Mouse (Mus musculus) MEL (cell line): ENCODE results near the gene Hoxb2. TPM values are rescaled to one million over a fixed set of nuclear protein-coding genes. Genes with fewer than 3 reads are reported as not detected.

Source experiments
- DNase-seq: peaks from one replicate; pipeline ENCODE4 v3.0.0; 2011; ENCODE audit warnings: low read depth, low spot score
- H3K27ac ChIP-seq: 2 replicates; pipeline ENCODE4 v1.5.1; 2012; ENCODE audit warnings: low read depth, mild to moderate bottlenecking, control low read depth, low read length, moderate library complexity; ENCODE audit not compliant: control insufficient read depth
- H3K27me3 ChIP-seq, 2 experiments: fragments of 150-350 bp in 1 of 2; sonication (generic) in 1 of 2; 2 replicates each; pipeline ENCODE4 v1.6.1; 2012; ENCODE audit warnings: low read length in 2 of 2, mild to moderate bottlenecking in 2 of 2, improper control_type of control experiment in 1 of 2, moderate library complexity in 1 of 2; ENCODE audit not compliant: insufficient read depth in 2 of 2, control insufficient read depth in 1 of 2
- H3K36me3 ChIP-seq, 2 experiments: 2 replicates each; pipeline ENCODE4 v1.6.1; 2012 to 2014; ENCODE audit warnings: low read length in 2 of 2, improper control_type of control experiment in 1 of 2, inconsistent platforms in 1 of 2, mild to moderate bottlenecking in 1 of 2; ENCODE audit not compliant: insufficient read depth in 2 of 2, control insufficient read depth in 1 of 2
- H3K4me1 ChIP-seq, 2 experiments: fragments of 150-350 bp in 1 of 2; sonication (generic) in 1 of 2; 2 replicates each; pipeline ENCODE4 v1.6.1; 2012; ENCODE audit warnings: low read length in 2 of 2, improper control_type of control experiment in 1 of 2, mild to moderate bottlenecking in 1 of 2; ENCODE audit not compliant: insufficient read depth in 2 of 2, control insufficient read depth in 1 of 2
- H3K4me3 ChIP-seq, 2 experiments: fragments of 150-350 bp in 1 of 2; sonication (generic) in 1 of 2; 2 replicates each; pipeline ENCODE4 v1.5.1; 2012; ENCODE audit warnings: low read depth in 2 of 2, low read length in 2 of 2, mild to moderate bottlenecking in 2 of 2, moderate library complexity in 2 of 2, control low read depth in 1 of 2, improper control_type of control experiment in 1 of 2; ENCODE audit not compliant: control insufficient read depth in 1 of 2, insufficient read depth in 1 of 2
- H3K79me2 ChIP-seq: 2 replicates; pipeline ENCODE4 v1.6.1; 2012; ENCODE audit warnings: mild to moderate bottlenecking, low read length, moderate library complexity; ENCODE audit not compliant: control insufficient read depth, poor library complexity, insufficient read depth
- H3K9ac ChIP-seq: 2 replicates; pipeline ENCODE4 v1.6.1; 2012; ENCODE audit warnings: low read depth, mild to moderate bottlenecking, control low read depth, low read length, moderate library complexity; ENCODE audit not compliant: control insufficient read depth, poor library complexity, severe bottlenecking
- H3K9me3 ChIP-seq: fragments of 150-350 bp; sonication (generic); replicated peaks from 2 replicates; pipeline ENCODE4 v1.6.1; 2012; ENCODE audit warnings: mild to moderate bottlenecking, low read length, improper control_type of control experiment, moderate library complexity; ENCODE audit not compliant: insufficient read depth
- BHLHE40 ChIP-seq: IDR thresholded peaks from 2 replicates; pipeline ENCODE4 v1.6.1; 2012; ENCODE audit warnings: low read depth, mild to moderate bottlenecking, inconsistent platforms, low read length, improper control_type of control experiment, borderline replicate concordance
- CHD1 ChIP-seq: IDR thresholded peaks from 2 replicates; pipeline ENCODE4 v1.6.1; 2012; ENCODE audit warnings: low read depth, mild to moderate bottlenecking, inconsistent platforms, low read length, improper control_type of control experiment
- CHD2 ChIP-seq: IDR thresholded peaks from 2 replicates; pipeline ENCODE4 v1.6.1; 2011; ENCODE audit warnings: low read length, improper control_type of control experiment
- EP300 ChIP-seq, 2 experiments: IDR thresholded peaks; 2 replicates each; pipeline ENCODE4 v1.6.1; 2011; ENCODE audit warnings: improper control_type of control experiment in 2 of 2, low read length in 2 of 2, low read depth in 1 of 2, mild to moderate bottlenecking in 1 of 2
- GABPA ChIP-seq: IDR thresholded peaks from 2 replicates; pipeline ENCODE4 v1.6.1; 2012; ENCODE audit warnings: low read depth, mild to moderate bottlenecking, inconsistent platforms, low read length, improper control_type of control experiment, moderate library complexity
- HCFC1 ChIP-seq: IDR thresholded peaks from 2 replicates; pipeline ENCODE4 v1.6.1; 2012; ENCODE audit warnings: low read depth, mild to moderate bottlenecking, inconsistent platforms, low read length, improper control_type of control experiment, moderate library complexity
- JUND ChIP-seq: IDR thresholded peaks from 2 replicates; pipeline ENCODE4 v1.6.1; 2011; ENCODE audit warnings: low read depth, mild to moderate bottlenecking, improper control_type of control experiment, low read length
- MAFK ChIP-seq: IDR thresholded peaks from 2 replicates; pipeline ENCODE4 v1.6.1; 2011; ENCODE audit warnings: low read depth, mild to moderate bottlenecking, low read length, improper control_type of control experiment, borderline replicate concordance
- MAZ ChIP-seq: IDR thresholded peaks from 2 replicates; pipeline ENCODE4 v1.6.1; 2012; ENCODE audit warnings: low read depth, mild to moderate bottlenecking, inconsistent platforms, low read length, improper control_type of control experiment
- MYC ChIP-seq: IDR thresholded peaks from 2 replicates; pipeline ENCODE4 v1.6.1; 2011; ENCODE audit warnings: low read depth, mild to moderate bottlenecking, low read length, improper control_type of control experiment, moderate library complexity
- NELFE ChIP-seq: IDR thresholded peaks from 2 replicates; pipeline ENCODE4 v1.6.1; 2011; ENCODE audit warnings: low read depth, low read length, improper control_type of control experiment
- NRF1 ChIP-seq: IDR thresholded peaks from 2 replicates; pipeline ENCODE4 v1.6.1; 2014; ENCODE audit warnings: low read depth, mild to moderate bottlenecking, inconsistent platforms, low read length, improper control_type of control experiment, moderate library complexity; ENCODE audit not compliant: poor library complexity, insufficient read depth, severe bottlenecking
- POLR2A ChIP-seq, 2 experiments: IDR thresholded peaks; 2 replicates each; pipeline ENCODE4 v1.6.1; 2011 to 2012; ENCODE audit warnings: low read length in 2 of 2, mild to moderate bottlenecking in 2 of 2, control low read depth in 1 of 2, improper control_type of control experiment in 1 of 2, low read depth in 1 of 2, moderate library complexity in 1 of 2; ENCODE audit not compliant: control insufficient read depth in 1 of 2, insufficient read depth in 1 of 2, poor library complexity in 1 of 2
- POLR2AphosphoS2 ChIP-seq: IDR thresholded peaks from 2 replicates; pipeline ENCODE4 v1.6.1; 2011; ENCODE audit warnings: low read length, improper control_type of control experiment
- POLR2AphosphoS5 ChIP-seq: IDR thresholded peaks from 2 replicates; pipeline ENCODE4 v1.6.1; 2012; ENCODE audit warnings: low read depth, borderline replicate concordance, mild to moderate bottlenecking, inconsistent platforms, low read length, moderate library complexity, mixed read lengths
- RCOR1 ChIP-seq: IDR thresholded peaks from 2 replicates; pipeline ENCODE4 v1.6.1; 2012; ENCODE audit warnings: low read depth, mild to moderate bottlenecking, inconsistent platforms, low read length, improper control_type of control experiment
- SIN3A ChIP-seq: IDR thresholded peaks from 2 replicates; pipeline ENCODE4 v1.6.1; 2012; ENCODE audit warnings: low read length, improper control_type of control experiment, inconsistent platforms
- SMC3 ChIP-seq: IDR thresholded peaks from 2 replicates; pipeline ENCODE4 v1.6.1; 2011; ENCODE audit warnings: low read depth, low read length, improper control_type of control experiment
- TAL1 ChIP-seq: IDR thresholded peaks from 2 replicates; pipeline ENCODE4 v1.6.1; 2012; ENCODE audit warnings: mild to moderate bottlenecking, inconsistent platforms, low read length, moderate library complexity, mixed read lengths
- TBP ChIP-seq: IDR thresholded peaks from 2 replicates; pipeline ENCODE4 v1.8.0; 2011; ENCODE audit warnings: low read depth, low read length, improper control_type of control experiment
- UBTF ChIP-seq: IDR thresholded peaks from 2 replicates; pipeline ENCODE4 v1.6.1; 2012; ENCODE audit warnings: low read depth, mild to moderate bottlenecking, inconsistent platforms, low read length, improper control_type of control experiment, moderate library complexity, borderline replicate concordance; ENCODE audit not compliant: insufficient read depth
- USF2 ChIP-seq, 2 experiments: IDR thresholded peaks; 2 replicates each; pipeline ENCODE4 v1.6.1; 2011 to 2012; ENCODE audit warnings: improper control_type of control experiment in 2 of 2, low read length in 2 of 2, borderline replicate concordance in 1 of 2, inconsistent platforms in 1 of 2, low read depth in 1 of 2, mild to moderate bottlenecking in 1 of 2; ENCODE audit not compliant: insufficient read depth in 1 of 2
- ZC3H11A ChIP-seq: IDR thresholded peaks from 2 replicates; pipeline ENCODE4 v1.6.1; 2012; ENCODE audit warnings: low read depth, mild to moderate bottlenecking, inconsistent platforms, low read length, improper control_type of control experiment
- polyA plus RNA-seq, 2 experiments: library from polyadenylated mRNA; stranded (reverse) in 1 of 2; unstranded in 1 of 2; fragments of >175 nt in 1 of 2; fragments of >200 nt in 1 of 2; gene quantifications; 2 replicates each; pipeline versions ENCODE4 v1.2.1 to v1.2.4; 2012; ENCODE audit warnings: low replicate concordance in 2 of 2, low read depth in 1 of 2; ENCODE audit not compliant: insufficient read length in 2 of 2, insufficient read depth in 1 of 2, missing spikeins in 1 of 2
- total RNA-seq: library from RNA; depleted of rRNA; stranded (reverse); fragments of 300-350 nt; gene quantifications from 2 replicates; pipeline ENCODE4 v1.2.3, GENCODE M21; 2012

Gene Hoxb2
- total and polyA plus RNA-seq, 3 experiments = not detected

DNA sequence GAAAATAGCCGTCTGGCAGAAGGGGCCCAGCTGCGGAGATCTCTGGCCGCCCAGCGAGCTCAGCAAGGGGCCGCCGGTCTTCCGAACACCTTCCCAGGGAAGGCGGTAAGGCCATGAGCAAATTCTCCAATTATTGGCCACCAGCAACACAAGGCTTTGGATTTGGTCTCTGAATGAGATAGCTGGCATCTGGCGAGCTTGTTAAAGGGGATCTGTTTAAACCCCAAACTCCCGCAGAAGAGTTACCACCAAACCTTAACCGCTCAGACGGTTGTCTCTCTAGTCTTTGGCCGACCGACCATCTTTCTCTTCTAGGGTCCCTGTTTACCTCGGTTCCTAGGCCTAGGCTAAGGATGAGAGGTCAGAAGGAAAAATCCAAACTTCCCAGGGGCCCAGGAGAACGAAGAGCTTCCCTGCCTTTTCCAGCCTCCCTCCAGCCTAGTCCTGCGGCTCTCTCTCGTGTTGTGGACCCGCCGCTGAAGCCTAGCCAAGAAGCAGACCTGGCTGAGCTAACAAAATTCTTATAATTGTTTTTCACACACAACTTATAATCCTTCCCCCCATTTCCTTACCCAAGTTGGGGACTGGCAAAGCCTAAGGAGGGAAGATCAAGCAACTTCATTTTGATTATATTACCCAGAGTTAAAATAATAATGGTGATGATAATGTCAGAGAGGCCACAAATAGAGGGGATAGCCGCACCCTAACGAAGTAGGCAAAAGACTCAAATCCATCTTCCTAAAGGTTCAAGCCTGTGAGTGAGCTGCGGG is 47.8 kb upstream of the Hoxb2 start:
- TF ChIP-seq BHLHE40 (no peak), TAL1 (no peak), CHD2 (no peak), POLR2A (IDR thresholded peaks at IDR 0.05; ENCODE audit: control insufficient read depth in 1 of 2, insufficient read depth in 1 of 2, low read depth in 1 of 2, low read length in 2 of 2, poor library complexity in 1 of 2) (no peak), USF2 (IDR thresholded peaks at IDR 0.05; ENCODE audit: borderline replicate concordance in 1 of 2, insufficient read depth in 1 of 2, low read depth in 1 of 2, low read length in 2 of 2) (no peak), EP300 (IDR thresholded peaks at IDR 0.05; ENCODE audit: low read depth in 1 of 2, low read length in 2 of 2) (no peak), HCFC1 (no peak), JUND (no peak), MAFK (no peak), RCOR1 (no peak), TBP (no peak), UBTF (no peak), POLR2AphosphoS2 (no peak), NELFE (no peak), MAZ (no peak), NRF1 (no peak)
- H3K79me2 ChIP-seq = no peaks in the 10 kb centered on the region
- H3K36me3 ChIP-seq = no peaks in the 10 kb centered on the region
- H3K4me1 ChIP-seq = no peaks in the 10 kb centered on the region
- H3K9me3 ChIP-seq = no peaks in the 10 kb centered on the region
- H3K9ac ChIP-seq = no peak overlapping the region
- no peak for DNase-seq
- H3K27ac ChIP-seq = no peak overlapping the region
- no peak overlapping the region for H3K4me3 ChIP-seq
- peaks cover 0 to 4% of the 10 kb centered on the region in 2 experiments; a peak in 3 of 4 replicates for H3K27me3 ChIP-seq

DNA sequence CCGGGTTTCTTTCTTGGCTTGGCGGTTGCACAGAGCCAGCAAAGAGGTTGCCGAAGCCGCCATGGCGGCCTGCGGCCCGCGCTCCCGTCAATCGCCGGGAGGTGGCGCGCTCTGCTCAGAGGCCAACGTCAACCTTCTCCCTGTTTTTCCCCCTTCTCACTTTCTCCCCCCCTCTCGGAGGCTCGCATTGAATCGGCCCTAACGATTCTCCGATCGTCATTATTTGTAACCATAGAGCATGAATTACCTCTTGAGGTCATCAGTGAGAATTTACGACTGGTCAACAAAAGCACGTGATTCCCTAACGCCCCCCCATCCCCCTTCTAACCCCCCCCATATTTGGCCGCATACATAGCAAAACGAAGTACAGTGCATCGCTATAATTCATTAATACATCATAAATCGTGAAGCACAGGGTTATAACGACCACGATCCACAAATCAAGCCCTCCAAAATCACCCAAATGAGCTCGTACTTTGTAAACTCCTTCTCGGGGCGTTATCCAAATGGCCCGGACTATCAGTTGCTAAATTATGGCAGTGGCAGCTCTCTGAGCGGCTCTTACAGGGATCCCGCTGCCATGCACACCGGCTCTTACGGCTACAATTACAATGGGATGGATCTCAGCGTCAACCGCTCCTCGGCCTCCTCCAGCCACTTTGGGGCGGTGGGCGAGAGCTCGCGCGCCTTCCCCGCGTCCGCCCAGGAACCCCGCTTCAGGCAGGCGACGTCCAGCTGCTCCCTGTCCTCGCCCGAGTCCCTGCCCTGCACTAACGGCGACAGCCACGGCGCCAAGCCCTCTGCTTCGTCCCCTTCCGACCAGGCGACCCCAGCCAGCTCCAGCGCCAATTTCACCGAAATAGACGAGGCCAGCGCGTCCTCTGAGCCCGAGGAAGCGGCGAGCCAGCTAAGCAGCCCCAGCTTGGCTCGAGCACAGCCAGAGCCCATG is 46.9 kb upstream of the Hoxb2 start, which contains the start of gene Hoxb5:
Hoxb5 (plus strand) TSS at position 186 of the 949 bp plus-strand sequence.
- H3K9ac ChIP-seq = no peak within 1 kb of the TSS
- no peaks in the 10 kb centered on the region for H3K79me2 ChIP-seq
- no peak within 1 kb of the TSS for H3K27ac ChIP-seq
- H3K4me3 ChIP-seq = no peak within 1 kb of the TSS
- no peaks in the 10 kb centered on the region for H3K4me1 ChIP-seq
- peaks cover 0 to 2% of the 10 kb centered on the region in 2 experiments; a peak in 1 of 4 replicates for H3K27me3 ChIP-seq
- no peaks in the 10 kb centered on the region for H3K36me3 ChIP-seq
- no peaks in the 10 kb centered on the region for H3K9me3 ChIP-seq
- DNase-seq = no peak
- TF ChIP-seq POLR2AphosphoS5 (no peak), TBP (no peak), MYC (no peak), SMC3 (no peak), POLR2AphosphoS2 (no peak), CHD1 (no peak), NELFE (no peak), SIN3A (no peak), ZC3H11A (no peak), GABPA (no peak), EP300 (IDR thresholded peaks at IDR 0.05; ENCODE audit: low read depth in 1 of 2, low read length in 2 of 2) (no peak), MAZ (no peak)
